Mouse (Mus musculus) testis, postnatal 14 days (tissue): ENCODE results near the gene Nme7.

Source experiments
- DNase-seq: peaks from one replicate; pipeline ENCODE4 v3.0.0; 2021; ENCODE audit warnings: low spot score

Nme7 gene

DNA sequence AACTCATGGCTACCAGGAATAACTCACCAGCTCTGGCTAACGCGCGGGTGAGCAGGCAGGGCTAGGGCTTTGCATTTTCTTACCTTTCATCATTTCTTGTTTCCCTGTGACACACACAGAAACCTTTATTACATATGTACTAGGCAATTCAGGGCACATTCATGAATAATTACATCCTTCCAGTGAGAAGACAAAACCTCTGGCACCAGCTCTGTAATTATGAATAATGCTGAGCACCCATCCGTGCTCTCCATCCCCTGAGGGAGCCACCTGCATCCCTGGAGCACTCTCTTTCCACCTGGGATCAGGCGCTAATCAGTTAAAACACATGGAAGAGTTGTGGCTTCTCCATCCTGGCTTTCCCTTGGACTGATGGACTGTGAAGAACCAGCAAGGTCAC, at the start of gene Nme7:
TSS of gene Nme7 (plus strand) at position 301 of the 400 bp plus-strand sequence.
- DNase-seq, result no peak

DNA sequence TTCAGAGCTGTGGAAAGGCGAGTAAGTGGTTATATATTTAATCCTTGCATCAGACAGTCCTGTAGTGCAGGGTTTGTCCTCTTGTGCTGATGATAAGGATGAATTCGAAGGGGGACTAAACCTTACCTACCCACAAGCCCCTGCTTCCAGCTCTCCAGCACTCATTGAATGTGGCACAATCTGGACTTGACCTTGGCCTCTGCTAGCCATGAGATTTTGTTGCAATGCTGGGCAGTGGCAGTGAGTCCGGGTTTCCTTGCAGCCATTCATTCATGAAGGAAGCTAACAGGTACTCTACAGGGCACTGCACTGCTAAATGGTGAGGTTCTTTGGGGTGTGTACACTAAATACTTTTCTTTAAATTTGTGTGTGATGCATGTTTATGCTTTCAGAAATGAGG, 49.1 kb upstream of the Nme7 start:
- peak; percentile 22 for DNase-seq

DNA sequence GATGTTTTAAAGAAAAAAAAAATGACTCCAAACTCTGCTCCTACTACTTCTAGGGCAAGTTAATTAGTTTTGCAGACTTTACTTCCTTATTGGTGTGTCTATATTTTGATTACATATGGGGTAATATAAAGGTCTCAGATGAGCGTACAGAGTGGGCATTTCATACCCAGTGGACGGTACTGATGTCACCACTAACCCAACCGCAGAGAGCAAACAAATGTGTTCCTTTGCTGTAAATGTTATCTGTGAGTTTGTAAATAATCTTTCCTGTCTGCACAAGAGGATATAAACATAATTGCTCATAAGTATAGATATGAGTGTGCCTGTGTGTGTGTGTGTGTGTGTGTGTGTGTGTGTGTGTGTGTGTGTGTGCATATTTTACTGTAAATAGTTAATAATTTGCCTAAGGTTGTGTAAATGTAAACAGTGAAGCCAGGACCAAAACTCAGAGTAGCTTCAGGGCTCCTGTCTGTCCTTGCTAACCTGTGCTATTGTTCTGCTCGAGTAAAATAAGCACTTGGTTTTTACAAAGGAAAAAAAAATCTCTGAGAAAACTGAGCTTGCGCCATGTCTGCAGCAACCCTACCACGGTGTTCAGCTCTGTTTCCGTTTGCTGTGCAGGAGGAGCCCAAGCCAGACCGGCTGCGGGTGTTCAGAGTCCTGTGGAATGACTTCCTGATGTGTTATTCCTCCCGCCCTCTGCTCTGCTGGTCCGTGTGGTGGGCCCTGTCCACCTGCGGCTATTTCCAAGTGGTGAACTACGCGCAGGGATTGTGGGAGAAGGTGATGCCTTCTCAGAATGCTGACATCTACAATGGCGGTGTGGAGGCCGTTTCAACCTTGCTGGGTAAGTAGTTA, 43.5 kb upstream of the Nme7 start:
- DNase-seq, result no peak

DNA sequence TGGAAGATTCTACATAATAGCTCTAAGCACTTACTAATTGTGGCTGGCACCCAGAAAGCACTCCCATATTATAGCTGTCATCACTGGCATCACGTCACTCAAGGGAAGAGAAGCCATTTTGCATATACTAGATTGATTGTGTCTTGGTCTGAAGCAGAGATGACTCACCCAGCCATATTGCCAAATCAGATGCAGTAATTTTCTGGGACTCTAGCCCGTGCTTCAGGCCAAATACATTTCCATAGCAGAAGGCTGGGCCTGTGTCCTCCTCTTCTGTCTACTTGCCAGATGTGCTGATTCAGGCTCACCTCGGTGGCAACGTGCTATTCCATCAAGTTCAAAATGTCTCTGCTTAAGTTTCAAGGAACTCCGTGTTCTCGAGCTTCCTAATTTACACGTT, 42.4 kb upstream of the Nme7 start:
- no peak for DNase-seq

DNA sequence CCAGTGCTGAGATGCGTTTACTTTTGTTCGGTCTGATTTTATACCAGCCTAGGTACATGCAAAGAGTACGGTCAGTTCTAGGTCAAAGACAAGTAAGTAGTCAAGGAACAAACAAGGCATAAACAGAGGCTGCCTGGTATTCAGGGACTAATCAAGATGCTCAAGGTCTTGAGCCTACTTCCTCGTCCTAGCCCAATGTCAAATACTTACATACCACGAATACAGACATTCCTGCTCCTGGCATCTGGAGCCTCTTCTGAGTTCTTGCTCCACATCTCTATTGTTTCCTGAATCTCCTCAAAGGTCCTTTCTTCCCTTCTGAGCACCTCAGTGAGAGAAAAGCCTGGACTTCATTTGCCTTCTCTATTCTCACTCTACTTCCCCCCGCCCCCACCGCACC, 33.0 kb upstream of the Nme7 start:
- DNase-seq, result no peak

DNA sequence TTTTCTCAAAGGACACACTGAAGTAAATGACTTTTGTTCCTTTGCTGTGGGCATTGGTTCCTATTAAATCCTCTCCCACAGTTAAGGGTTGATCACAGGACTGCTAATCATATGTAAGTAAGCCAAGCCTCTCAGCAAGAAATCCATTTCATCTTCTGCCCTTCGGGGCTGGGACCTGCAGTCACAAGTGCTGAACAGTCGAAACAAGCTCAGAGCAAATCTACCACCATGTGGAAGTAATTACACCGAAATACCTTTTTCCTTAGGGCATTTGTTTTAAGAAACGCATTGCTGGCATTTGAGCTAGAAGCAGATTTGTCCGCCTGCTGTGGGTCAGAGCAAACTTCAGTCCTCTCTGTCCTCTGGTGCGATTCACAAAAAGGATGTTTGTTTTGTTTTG, 30.3 kb upstream of the Nme7 start:
- no peak for DNase-seq

DNA sequence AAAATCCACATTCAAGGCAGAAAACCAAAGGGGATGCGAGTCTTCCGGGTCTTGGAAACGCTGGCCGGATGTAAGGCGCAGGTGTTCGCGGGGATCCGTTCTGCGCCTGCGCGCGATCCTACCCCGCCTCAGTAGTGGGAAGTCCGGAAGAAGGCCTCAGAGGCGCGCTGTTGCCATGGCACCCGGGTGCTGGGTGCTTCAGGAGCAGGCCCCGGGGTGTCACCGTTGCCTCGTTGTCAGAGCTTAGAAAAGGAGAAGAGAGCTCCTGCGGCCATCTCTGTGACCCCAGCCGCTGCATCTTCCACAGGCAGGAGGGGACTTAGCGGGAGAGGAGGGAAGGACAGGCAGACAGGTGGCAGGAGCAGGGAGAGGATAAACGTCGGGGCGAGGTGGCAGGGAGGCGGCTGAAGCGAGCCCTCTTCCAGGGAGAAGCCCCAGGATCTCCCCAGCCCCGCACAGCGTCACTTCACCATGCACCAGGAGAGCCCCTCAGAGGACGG, 28.4 kb upstream of the Nme7 start, which contains the start of gene Ccdc181:
TSS of gene Ccdc181 (plus strand) at position 131 of the 500 bp plus-strand sequence.
- peak; percentile 96 for DNase-seq

DNA sequence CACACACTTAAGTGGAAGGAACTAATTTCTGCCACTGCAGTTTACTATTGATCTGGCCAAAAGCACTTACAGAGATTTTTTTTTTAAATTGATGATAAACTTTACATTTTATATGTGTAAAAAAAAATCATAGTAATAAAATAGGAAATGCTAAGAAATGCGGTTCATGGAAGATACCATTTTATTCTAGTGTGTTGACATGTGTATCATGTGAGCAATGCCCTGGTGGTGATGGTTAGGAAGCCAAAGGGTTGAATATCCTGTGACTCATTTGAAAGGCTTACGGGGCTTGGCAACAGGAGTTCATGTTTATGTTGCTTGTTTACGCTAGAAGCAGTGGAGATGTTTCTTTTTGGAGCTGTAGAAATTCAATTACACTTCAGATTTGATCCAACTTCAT, 27.4 kb upstream of the Nme7 start:
- DNase-seq, result no peak

DNA sequence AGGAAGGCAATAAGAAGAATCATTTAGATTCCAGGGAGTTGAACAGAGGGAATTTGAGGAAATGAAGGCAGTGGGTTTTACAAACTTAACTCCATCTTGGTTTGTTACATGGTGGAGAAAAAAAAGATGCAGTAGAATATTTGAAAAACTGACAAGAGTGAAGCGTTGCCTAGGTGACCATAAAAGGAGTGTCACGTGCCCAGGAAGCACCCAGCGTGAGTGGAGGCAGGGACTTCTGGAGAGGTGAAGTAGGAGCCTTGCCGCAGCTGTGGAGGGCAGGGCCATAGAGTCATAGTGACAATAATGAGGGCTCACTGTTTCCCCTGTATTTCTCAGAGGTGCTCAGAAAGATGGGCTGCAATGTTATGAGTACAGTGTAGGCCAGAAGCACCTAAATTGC, 24.6 kb upstream of the Nme7 start:
- DNase-seq, result no peak

DNA sequence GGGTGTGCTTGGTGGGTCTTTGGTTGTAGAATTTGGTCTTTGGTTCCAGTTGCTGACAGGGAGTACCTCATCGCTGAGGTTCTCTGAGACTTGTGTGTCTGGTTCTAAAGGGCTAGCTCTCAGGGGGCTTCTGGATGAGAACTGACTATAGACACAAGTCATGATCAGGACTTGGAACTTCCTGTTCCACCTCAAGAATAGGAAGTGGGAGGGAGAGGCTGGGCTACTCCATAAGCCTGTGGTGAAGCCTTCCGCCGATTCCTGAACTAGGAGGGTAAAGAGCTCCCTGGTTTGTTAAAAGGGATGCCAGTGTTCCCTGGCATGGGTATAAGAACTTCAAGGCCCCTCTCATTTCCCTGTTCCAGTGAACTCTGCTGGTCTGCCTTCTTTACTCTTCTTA, 19.9 kb upstream of the Nme7 start:
- DNase-seq, result no peak

DNA sequence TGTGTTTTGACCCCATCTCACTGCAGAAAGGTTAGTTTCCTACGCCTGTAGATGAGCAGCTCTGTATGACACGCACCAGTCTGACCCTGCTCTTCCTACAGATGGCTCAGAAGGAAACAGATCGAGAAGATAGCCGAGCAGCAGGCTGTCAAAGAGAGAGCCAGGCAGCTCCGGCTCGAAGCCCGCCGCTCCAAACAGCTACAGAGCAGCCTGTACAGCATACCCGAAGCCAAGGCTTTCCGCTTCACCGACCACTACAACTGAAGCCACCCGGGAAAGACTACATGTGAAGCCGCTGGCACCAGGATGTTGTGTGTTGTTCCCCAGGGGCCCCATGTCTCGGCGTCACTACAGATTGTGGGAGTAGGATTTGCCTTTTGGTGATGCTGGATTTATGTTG, 16.5 kb upstream of the Nme7 start:
- no peak for DNase-seq

DNA sequence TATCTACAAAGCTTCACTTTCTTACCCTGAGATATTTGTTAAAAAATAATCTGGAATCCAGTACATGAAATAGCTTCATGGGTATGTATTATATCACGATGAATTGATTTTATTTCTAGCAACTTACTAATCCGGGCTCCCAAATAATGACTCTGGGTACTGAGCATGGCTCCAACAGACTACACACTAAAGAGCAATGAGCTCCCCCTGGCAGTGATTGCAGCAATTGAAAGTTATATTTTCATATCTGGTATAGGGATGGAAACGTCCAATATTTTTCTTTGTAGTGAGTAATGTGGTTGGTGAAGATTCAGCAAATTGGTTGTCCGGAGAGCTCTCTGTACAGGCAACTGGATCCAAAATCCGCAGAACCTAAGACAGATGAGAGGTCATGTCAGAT, 11.9 kb upstream of the Nme7 start:
- DNase-seq, result no peak

DNA sequence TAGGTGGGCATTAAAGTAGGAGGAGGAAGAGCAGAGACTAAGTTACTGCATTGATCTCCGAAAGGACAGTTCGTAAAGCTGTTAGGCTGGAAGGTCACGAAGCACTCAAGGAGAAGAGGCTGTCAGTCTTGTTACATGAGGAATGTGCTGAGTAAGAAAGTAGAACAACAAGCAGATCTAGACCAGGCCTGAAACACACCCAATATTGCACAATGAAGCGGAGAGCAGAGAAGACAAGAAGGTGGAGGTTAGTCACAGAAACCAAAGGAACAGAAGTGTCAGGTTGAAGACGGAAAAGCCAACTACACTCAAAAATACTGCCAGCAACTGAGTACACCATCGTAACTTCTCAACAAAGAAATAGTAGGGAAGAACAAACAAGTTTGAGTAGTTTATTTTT, 9.8 kb upstream of the Nme7 start:
- DNase-seq, result no peak

DNA sequence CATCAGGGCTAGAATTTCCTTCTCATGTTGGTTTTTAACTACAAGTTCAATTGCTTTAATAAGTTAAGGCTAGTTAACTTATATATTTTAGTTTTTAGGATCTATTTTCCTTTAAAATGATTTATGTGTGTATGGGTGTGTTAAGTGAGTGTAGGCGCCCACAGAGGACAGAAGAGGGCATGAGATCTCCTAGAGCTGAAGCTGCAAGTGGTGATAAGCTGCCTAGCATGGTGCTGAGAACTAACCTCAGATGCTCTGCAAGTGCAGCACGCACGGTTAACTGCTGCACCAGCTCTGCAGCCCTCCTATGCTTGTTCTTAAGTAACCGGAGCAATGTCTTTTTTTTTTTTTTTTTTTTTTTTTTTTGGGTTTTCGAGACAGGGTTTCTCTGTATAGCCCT, 7.4 kb upstream of the Nme7 start:
- no peak for DNase-seq

DNA sequence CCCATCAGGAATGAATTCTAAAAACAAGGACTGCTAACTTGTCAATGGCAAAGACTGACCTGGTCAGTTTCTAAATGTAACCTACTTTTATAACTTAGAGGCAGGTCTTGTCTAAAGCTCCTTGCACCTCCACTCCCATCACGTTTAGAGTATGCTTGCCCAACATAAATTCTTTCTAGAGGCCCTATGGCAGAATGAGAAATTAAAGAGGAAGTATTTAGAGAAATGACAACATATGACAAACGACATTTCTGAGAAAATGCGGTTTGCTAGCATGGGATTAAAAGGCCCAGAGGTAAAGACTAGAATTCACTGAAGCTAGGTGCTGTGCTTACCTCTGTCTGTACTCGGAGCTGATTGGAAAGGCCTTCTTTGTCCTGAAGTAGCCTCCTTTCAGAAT, 2.0 kb upstream of the Nme7 start:
- DNase-seq, result no peak

DNA sequence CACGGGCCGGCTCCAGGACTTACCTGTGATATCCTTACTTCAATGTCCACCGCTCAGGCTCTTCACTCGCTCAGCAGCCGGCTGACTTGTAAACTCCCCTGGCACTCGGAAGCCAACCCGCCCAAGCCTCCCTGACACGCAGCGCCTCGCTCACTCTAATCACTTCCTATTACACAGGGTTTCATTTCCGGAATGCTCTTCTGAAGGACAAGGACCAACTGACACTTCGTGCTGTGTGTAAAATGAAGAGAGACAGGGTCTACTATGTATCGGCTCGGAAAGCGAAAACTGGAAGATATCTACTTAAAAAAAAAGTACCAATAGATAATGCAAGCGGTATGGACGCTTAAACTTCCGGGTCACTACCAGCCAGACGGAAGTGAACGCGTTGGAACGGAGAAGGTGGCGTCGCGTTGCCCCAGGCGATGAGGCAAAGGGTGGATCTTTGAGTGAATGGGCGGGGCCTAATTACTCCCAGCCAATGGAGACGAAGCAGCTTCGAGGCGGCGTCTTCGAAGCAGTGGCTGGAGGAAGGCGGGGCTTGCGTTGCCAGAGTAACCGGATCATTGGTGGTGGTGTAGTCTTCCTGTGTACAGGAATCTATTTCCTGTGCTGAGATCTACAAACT, 3.3 kb downstream of the Nme7 start, which contains the start of gene Blzf1:
TSS of gene Blzf1 (minus strand) at position 366 of the 628 bp plus-strand sequence.
- DNase-seq, result peak; percentile 96

DNA sequence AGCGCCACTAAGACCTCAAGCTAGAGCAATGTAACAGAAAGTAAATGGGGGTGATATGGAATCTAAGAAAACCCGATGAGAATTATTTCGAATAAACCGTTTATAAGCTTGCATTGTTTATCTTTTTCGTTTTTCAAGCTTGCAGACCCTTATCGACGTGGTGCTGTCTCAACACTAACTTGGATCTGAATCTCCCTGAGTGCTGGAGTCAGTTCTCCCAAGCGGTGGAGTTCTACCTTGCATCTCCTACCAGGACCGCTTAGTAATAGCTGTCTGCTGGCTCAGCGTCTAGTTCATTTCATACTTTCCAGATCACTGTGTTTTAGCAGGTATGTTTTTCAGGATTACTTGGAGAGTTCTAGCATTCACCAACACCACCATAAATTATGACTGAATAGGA, 4.0 kb downstream of the Nme7 start:
- no peak for DNase-seq

DNA sequence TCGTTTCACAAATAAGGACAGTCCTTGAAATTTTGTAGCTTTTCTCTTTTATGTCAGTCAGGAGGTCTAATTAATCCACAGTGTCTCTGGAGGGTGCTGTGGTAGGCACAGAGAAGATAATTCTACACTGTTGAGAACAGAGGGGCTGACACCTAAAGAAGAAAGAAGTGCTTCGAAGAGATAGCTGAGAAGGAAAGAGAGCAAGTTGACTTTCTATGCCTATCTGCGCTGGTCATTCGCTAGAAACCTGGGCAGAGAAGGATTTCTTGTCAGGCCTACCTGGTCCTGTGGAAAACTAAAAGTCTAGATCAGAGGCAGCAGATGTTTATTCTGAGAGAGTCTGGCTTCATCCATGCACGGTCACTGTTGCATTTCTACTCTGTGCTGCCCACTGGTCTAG, 10.2 kb downstream of the Nme7 start:
- DNase-seq, result no peak

DNA sequence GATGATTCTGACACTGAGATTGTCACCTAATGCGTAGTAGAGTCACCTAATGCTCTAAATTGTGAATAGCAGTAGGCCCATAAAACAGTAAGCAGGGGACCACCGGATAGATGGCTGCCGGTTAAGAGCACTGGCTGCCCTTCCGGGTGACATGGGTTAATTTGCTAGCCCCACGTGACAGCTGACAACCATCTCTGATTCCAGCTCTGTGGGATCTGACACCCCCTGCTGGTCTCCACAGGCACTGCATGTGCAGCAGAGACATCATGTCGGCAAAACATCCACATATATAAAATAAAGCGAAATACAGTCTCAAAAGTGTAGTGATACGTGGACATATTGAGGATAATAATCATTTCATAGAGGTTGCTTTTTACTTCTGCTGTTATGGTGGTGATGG, 11.3 kb downstream of the Nme7 start:
- DNase-seq, result no peak

DNA sequence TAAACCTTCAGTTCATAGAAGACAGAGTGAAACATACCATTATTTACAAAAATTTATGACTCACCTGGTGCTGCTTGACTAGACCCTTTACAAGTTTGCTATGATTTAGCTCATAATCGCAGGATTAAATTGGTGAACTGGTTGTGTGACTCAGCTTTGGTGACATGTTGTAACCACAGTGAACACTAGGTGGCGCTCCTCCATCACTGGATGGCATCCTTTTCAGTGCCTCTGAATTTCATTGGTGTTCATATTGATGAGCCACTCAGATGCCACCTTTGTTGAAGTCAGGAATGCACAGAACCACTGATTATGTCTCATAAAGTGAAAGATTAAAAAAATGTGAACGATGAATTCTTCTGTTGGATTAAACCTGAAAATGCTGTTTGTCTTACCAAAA, 12.8 kb downstream of the Nme7 start:
- DNase-seq, result no peak

DNA sequence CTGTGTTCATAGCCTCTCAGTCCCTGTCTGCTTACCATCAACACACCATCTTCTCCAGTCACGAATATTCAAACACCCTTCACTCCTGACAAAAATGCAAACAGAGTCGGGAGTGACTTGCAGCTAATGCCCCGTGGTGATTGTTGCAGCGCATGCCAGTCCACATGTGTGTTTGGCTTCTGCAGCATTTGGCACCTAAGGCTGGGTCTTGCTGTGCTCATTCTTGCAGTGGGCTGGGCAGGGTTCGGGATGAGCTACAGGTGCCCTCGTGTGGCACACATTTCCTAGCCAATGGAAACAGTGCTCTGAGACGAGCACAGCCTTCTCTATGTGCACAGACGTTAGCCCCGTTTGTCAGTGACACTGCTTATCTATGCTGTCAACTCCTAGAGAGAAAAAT, 13.3 kb downstream of the Nme7 start:
- no peak for DNase-seq

DNA sequence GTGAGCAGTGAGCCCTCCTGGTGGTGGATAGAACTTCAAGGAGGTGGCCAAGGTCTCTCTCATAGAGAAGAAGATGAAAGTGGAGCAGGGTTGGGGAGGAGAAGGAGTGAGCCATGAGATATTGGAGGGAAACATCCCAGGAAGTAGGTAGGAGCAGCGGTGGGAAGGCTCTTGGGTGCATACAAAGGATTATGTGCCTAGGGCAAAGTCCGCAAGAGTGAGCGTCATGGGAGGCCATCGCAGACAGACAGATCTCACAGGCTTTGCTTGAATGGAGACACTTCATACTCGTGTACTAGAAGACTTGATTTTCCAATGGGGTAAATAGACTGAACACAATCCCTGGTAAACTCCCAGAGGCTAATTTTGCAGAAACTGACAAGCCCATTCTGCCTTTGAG, 14.6 kb downstream of the Nme7 start:
- no peak for DNase-seq

DNA sequence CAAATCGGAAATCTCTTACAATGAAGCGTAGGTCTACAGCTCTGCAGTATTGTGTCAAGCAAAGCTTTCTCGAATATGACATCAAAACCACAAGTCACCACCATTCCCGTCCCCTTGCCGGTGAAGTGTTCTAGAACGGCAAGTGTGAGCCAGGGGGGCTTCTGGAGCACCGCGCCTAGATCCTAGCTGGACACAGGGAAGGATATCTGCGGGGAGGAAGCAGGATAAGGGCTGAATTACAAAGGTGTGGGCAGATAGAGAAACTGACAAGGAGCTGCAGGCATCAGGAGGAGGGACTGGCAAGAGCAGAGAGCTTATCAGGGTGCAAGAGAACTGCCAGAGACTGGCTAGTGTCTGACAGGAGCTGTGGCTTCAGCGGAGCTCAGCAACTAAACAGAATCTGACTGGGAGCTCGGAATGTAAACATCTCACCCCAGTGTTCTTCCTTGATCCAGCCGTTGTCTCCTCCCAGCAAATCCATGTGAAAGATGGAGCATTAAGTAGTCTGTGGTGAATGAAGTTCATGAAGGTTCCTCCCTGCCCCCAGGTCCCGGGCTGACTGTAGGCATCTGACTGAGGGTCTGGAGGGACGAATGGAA, 15.7 kb downstream of the Nme7 start:
- DNase-seq, result no peak
